8 mouse cellular contexts compared by ENCODE assay signal in genomic region chr16:91596397-91596778, GRCm38 (mm10). TPM values are rescaled to one million over a fixed set of nuclear protein-coding genes. Genes with fewer than 3 reads are reported as not detected.
DNase-seq lines count a peak whose midpoint lies in the region; ATAC-seq and TF ChIP-seq lines count a peak whose summit lies in the region.

No protein-coding gene starts in this region.

- no peak for DNase-seq in lung, adult 18-20 months
- no peak for DNase-seq in midbrain, postnatal 0 days (ENCODE audit: low spot score)
- DNase-seq in layer of hippocampus, adult 11-12 months (ENCODE audit: low spot score): no peak
- no peak for DNase-seq in cerebellum, adult 9-10 months
- DNase-seq in yolk sac, embryonic 10.5 days (ENCODE audit: low spot score): no peak

- H3K4me1 ChIP-seq in lung, embryonic 15.5 days: peaks cover 28% of the 10 kb centered on the region
- peaks cover 15% of the 10 kb centered on the region for H3K4me1 ChIP-seq in intestine, embryonic 15.5 days (replicated peaks)
- H3K4me1 ChIP-seq in midbrain, postnatal 0 days (ENCODE audit: insufficient read depth, low read length): peaks cover 6% of the 10 kb centered on the region; the same call in 1 of the 2 replicates

- H3K4me3 ChIP-seq in lung, embryonic 15.5 days: peak overlapping the region; percentile 82
- peak overlapping the region; percentile 82 for H3K4me3 ChIP-seq in intestine, embryonic 15.5 days (replicated peaks)
- H3K4me3 ChIP-seq in midbrain, postnatal 0 days (ENCODE audit: low read depth, low read length): peak overlapping the region; percentile 92

- no peak for TF ChIP-seq CTCF in midbrain, postnatal 0 days (IDR thresholded peaks at IDR 0.05)

- peak overlapping the region; percentile 91 for H3K4me2 ChIP-seq in lung, embryonic 15.5 days
- peak overlapping the region; percentile 87 for H3K4me2 ChIP-seq in intestine, embryonic 15.5 days (replicated peaks)
- peak overlapping the region; percentile 82 for H3K4me2 ChIP-seq in midbrain, postnatal 0 days (ENCODE audit: low read depth, low read length, poor library complexity, severe bottlenecking)

- ATAC-seq in lung, embryonic 15.5 days (ENCODE audit: borderline replicate concordance, extremely low read depth, low FRiP score, low TSS enrichment): no peak
- peak; percentile 30 for ATAC-seq in common myeloid progenitor, adult 5-6 weeks (replicated peaks; ENCODE audit: low read depth, poor library complexity, severe bottlenecking)
- ATAC-seq in intestine, embryonic 15.5 days: no peak
- ATAC-seq in midbrain, postnatal 0 days (ENCODE audit: low FRiP score): no peak

- H3K27ac ChIP-seq in lung, embryonic 15.5 days: no peak overlapping the region
- H3K27ac ChIP-seq in intestine, embryonic 15.5 days: no peak overlapping the region
- H3K27ac ChIP-seq in midbrain, postnatal 0 days (ENCODE audit: low read depth, low read length): no peak overlapping the region

- H3K36me3 ChIP-seq in lung, embryonic 15.5 days: no peaks in the 10 kb centered on the region
- no peaks in the 10 kb centered on the region for H3K36me3 ChIP-seq in intestine, embryonic 15.5 days
- H3K36me3 ChIP-seq in midbrain, postnatal 0 days (ENCODE audit: insufficient read depth, low read length): peaks cover 4% of the 10 kb centered on the region; the same call in 1 of the 2 replicates

- H3K9me3 ChIP-seq in lung, embryonic 15.5 days: no peaks in the 10 kb centered on the region
- H3K9me3 ChIP-seq in intestine, embryonic 15.5 days: no peaks in the 10 kb centered on the region
- H3K9me3 ChIP-seq in midbrain, postnatal 0 days (ENCODE audit: low read length): no peaks in the 10 kb centered on the region

- 15% methylated on average over 9 of the region's 9 CpGs for WGBS in lung, embryonic 15.5 days
- WGBS in intestine, embryonic 15.5 days: 17% methylated on average over 9 of the region's 9 CpGs
- WGBS in midbrain, postnatal 0 days: 14% methylated on average over 9 of the region's 9 CpGs

- no peaks in the 10 kb centered on the region; the same call in 1 of the 2 replicates for H3K27me3 ChIP-seq in lung, embryonic 15.5 days
- H3K27me3 ChIP-seq in intestine, embryonic 15.5 days (replicated peaks): no peaks in the 10 kb centered on the region
- no peaks in the 10 kb centered on the region for H3K27me3 ChIP-seq in midbrain, postnatal 0 days (ENCODE audit: insufficient read depth, low read length)

- peak overlapping the region; percentile 76; the same call in 1 of the 2 replicates for H3K9ac ChIP-seq in lung, embryonic 15.5 days
- H3K9ac ChIP-seq in intestine, embryonic 15.5 days: no peak overlapping the region
- peak overlapping the region; percentile 87 for H3K9ac ChIP-seq in midbrain, postnatal 0 days (replicated peaks; ENCODE audit: low read length, poor library complexity, severe bottlenecking)

RNA-seq across cellular contexts. Expression of gene Tmem50b, which starts 1.2 kb away (rescaled TPM):
- polyA plus RNA-seq in lung, embryonic 15.5 days (2015; fragmentation: Nextera tagmentation; extraction: Ambion mirVana): 40.4 and 45.3 TPM in 2 replicates
- total RNA-seq in common myeloid progenitor, adult 5-6 weeks (2017): 8.6 and 12.7 TPM in 2 replicates
- polyA plus RNA-seq in intestine, embryonic 15.5 days (2015; fragmentation: Nextera tagmentation; extraction: Ambion mirVana): 31.7 and 32.2 TPM in 2 replicates
- total RNA-seq in midbrain, postnatal 0 days (2014; rRNA removed): 78.2 and 83.9 TPM in 2 replicates
- 103 and 107 TPM in 2 replicates for polyA plus RNA-seq in midbrain, postnatal 0 days (2015; fragmentation: Nextera tagmentation; extraction: Ambion mirVana)

RNA-seq across cellular contexts. Expression of gene Dnajc28, which starts 22.4 kb away (rescaled TPM):
- 2.0 and 3.3 TPM in 2 replicates for polyA plus RNA-seq in lung, embryonic 15.5 days (2015; fragmentation: Nextera tagmentation; extraction: Ambion mirVana)
- 7.4 and 12.7 TPM in 2 replicates for total RNA-seq in common myeloid progenitor, adult 5-6 weeks (2017)
- 2.1 and 2.5 TPM in 2 replicates for polyA plus RNA-seq in intestine, embryonic 15.5 days (2015; fragmentation: Nextera tagmentation; extraction: Ambion mirVana)
- 3.9 and 6.1 TPM in 2 replicates for total RNA-seq in midbrain, postnatal 0 days (2014; rRNA removed)
- polyA plus RNA-seq in midbrain, postnatal 0 days (2015; fragmentation: Nextera tagmentation; extraction: Ambion mirVana): 2.6 and 4.3 TPM in 2 replicates

RNA-seq across cellular contexts. Expression of gene Ifngr2, which starts 49.5 kb away (rescaled TPM):
- 47.9 and 50.2 TPM in 2 replicates for polyA plus RNA-seq in lung, embryonic 15.5 days (2015; fragmentation: Nextera tagmentation; extraction: Ambion mirVana)
- total RNA-seq in common myeloid progenitor, adult 5-6 weeks (2017): 6.1 and 6.7 TPM in 2 replicates
- polyA plus RNA-seq in intestine, embryonic 15.5 days (2015; fragmentation: Nextera tagmentation; extraction: Ambion mirVana): 76.4 and 90.6 TPM in 2 replicates
- total RNA-seq in midbrain, postnatal 0 days (2014; rRNA removed): 59.3 and 75.1 TPM in 2 replicates
- polyA plus RNA-seq in midbrain, postnatal 0 days (2015; fragmentation: Nextera tagmentation; extraction: Ambion mirVana): 140 and 141 TPM in 2 replicates

RNA-seq across cellular contexts. Expression of gene Gart, which starts 50.4 kb away (rescaled TPM):
- polyA plus RNA-seq in lung, embryonic 15.5 days (2015; fragmentation: Nextera tagmentation; extraction: Ambion mirVana): 111 and 118 TPM in 2 replicates
- 233 and 304 TPM in 2 replicates for total RNA-seq in common myeloid progenitor, adult 5-6 weeks (2017)
- 107 and 110 TPM in 2 replicates for polyA plus RNA-seq in intestine, embryonic 15.5 days (2015; fragmentation: Nextera tagmentation; extraction: Ambion mirVana)
- total RNA-seq in midbrain, postnatal 0 days (2014; rRNA removed): 33.8 and 40.5 TPM in 2 replicates
- polyA plus RNA-seq in midbrain, postnatal 0 days (2015; fragmentation: Nextera tagmentation; extraction: Ambion mirVana): 38.2 and 45.2 TPM in 2 replicates

RNA-seq across cellular contexts. Expression of gene Son, which starts 50.9 kb away (rescaled TPM):
- polyA plus RNA-seq in lung, embryonic 15.5 days (2015; fragmentation: Nextera tagmentation; extraction: Ambion mirVana): 108 and 110 TPM in 2 replicates
- total RNA-seq in common myeloid progenitor, adult 5-6 weeks (2017): 241 and 272 TPM in 2 replicates
- polyA plus RNA-seq in intestine, embryonic 15.5 days (2015; fragmentation: Nextera tagmentation; extraction: Ambion mirVana): 100 and 101 TPM in 2 replicates
- total RNA-seq in midbrain, postnatal 0 days (2014; rRNA removed): 256 and 257 TPM in 2 replicates
- polyA plus RNA-seq in midbrain, postnatal 0 days (2015; fragmentation: Nextera tagmentation; extraction: Ambion mirVana): 82.3 and 98.4 TPM in 2 replicates
